Mouse (Mus musculus): ENCODE measurements around the gene Rbm28. TPM values are rescaled to one million over a fixed set of nuclear protein-coding genes. Genes with fewer than 3 reads are reported as not detected.

Gene Rbm28
- 72.7 TPM for total RNA-seq (2023)

GRCm38 (mm10) chr6:29164314-29165244 lies at the start of gene Rbm28:
Rbm28 (minus strand) TSS chr6:29165006.

DNA sequence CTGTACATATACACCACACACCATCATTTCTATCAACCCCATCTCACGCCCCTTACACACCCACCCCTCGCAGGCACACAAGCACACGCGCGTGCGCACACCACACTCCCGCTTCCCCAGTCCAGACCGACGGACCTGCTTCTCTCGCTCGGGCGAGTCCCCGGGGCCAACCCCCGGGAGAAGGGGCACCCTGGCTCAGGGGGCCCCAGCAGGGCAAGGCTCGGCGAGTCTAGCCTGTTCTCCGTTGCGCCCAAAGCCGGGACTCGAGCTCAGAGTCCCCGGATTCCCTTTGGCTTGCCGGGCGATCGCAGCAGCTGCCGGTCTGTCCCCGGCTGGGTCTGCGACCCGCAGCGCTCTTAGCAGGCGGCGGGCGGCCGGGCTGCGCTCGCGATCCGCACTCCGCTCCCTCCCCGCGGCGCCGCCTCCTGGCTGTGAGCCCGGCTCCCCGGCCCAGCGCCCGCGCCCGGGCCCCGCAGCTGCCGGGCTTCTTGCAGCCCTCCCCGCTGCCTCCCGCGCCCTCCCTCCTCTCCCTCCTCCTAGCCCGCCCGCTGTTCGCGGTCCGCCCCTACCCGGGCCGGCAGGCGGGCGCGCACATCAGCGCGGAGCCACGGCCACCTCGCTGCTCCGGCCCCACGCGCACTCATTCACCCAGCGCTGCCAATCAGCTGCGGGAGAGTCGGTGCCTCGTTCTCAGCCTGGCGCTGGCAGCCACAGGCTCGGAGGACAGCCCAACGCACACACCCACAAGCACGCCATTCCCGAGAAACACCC lies 14.3 kb upstream of the Rbm28 start, which contains the start of gene Prrt4:
Gene Prrt4 (minus strand): TSS at position 697 of the 771 bp plus-strand sequence.

Other genes starting within 250 kb of the Rbm28 start
- gene Lep, start 104.8 kb downstream of the Rbm28 start, total RNA-seq (2023) = not detected
- 0.18 TPM for gene Prrt4, start 14.6 kb upstream of the Rbm28 start, total RNA-seq (2023)
- 141 TPM for gene Impdh1, start 51.4 kb upstream of the Rbm28 start, total RNA-seq (2023)
- 13.3 TPM for gene Hilpda, start 107.5 kb upstream of the Rbm28 start, total RNA-seq (2023)
- 1.9 TPM for gene Fam71f2, start 114.6 kb upstream of the Rbm28 start, total RNA-seq (2023)
- not detected for gene Fam71f1, start 154.1 kb upstream of the Rbm28 start, total RNA-seq (2023)
- 51.0 TPM for gene Calu, start 183.1 kb upstream of the Rbm28 start, total RNA-seq (2023)
- gene Opn1sw, start 223.5 kb upstream of the Rbm28 start, total RNA-seq (2023) = not detected
- gene Ccdc136, start 231.3 kb upstream of the Rbm28 start, total RNA-seq (2023) = 0.65 TPM